20 mouse cellular contexts compared by ENCODE assay signal in genomic region chr15:93881276-93881675, GRCm38 (mm10).
"Had no signal": no experiment of that assay in that cellular context is flagged by ENCODE, and none has a peak within 500 bp of the region (broad histone marks: within the 10 kb centered on the region; RNA-seq: fewer than 3 reads in every experiment).

No protein-coding gene starts in this region.

- H3K27ac ChIP-seq: kidney, embryonic 15.5 days; limb, embryonic 12.5 days; limb, embryonic 15.5 days; liver, embryonic 14.5 days; macrophage; midbrain, embryonic 12.5 days; midbrain, embryonic 15.5 days; neural tube, embryonic 12.5 days; neural tube, embryonic 15.5 days had no signal

- H3K4me3 ChIP-seq: kidney, embryonic 15.5 days; limb, embryonic 12.5 days; limb, embryonic 15.5 days; midbrain, embryonic 12.5 days; midbrain, embryonic 15.5 days; neural tube, embryonic 12.5 days; neural tube, embryonic 15.5 days had no signal

- DNase-seq: kidney, adult 11 months; kidney, adult 8-10 months; kidney, postnatal 10 days; kidney, postnatal 36 days; left cerebral cortex, postnatal 4 days; liver, postnatal 0 days; lung, embryonic 14.5 days; right cerebral cortex, postnatal 25 days; thymus, adult 2 months; thymus, postnatal 14 days; thymus, postnatal 4 days had no signal

- H3K4me1 ChIP-seq: midbrain, embryonic 12.5 days; midbrain, embryonic 15.5 days; neural tube, embryonic 12.5 days; neural tube, embryonic 15.5 days had no signal
